Mouse (Mus musculus): ENCODE measurements around the gene Zfp960. TPM values are rescaled to one million over a fixed set of nuclear protein-coding genes. Genes with fewer than 3 reads are reported as not detected.
"Not testable (repeated sequence)": the region's sequence is repeated elsewhere in the genome, so short reads cannot be mapped to it uniquely, and the experiment has no call there.

Zfp960 gene
- polyA plus RNA-seq (2016; fragmentation: Nextera tagmentation; extraction: Ambion mirVana) = 6.4 and 7.3 TPM in 2 replicates

- Histone ChIP-seq H3K9ac (replicated peaks) (peak within 1 kb of the TSS; percentile 24; the same call in 1 of the 2 replicates), H3K4me2 (peak within 1 kb of the TSS; percentile 58), H3K4me3 (replicated peaks) (peak within 1 kb of the TSS; percentile 48)
- H3K9me3 ChIP-seq; H3K27me3 ChIP-seq; H3K36me3 ChIP-seq; H3K27ac ChIP-seq; H3K4me1 ChIP-seq (replicated peaks): not testable (repeated sequence)
- WGBS = under 1% methylated on average over 21 of the region's 21 CpGs
- ATAC-seq (ENCODE audit: insufficient number of reproducible peaks, insufficient read depth, low FRiP score, low TSS enrichment, low read depth) = peak; percentile 97
Observed at GRCm38 (mm10) chr17:17063628-17064494, at the start of gene Zfp960. Zfp960 (plus strand) TSS chr17:17064113.

DNA sequence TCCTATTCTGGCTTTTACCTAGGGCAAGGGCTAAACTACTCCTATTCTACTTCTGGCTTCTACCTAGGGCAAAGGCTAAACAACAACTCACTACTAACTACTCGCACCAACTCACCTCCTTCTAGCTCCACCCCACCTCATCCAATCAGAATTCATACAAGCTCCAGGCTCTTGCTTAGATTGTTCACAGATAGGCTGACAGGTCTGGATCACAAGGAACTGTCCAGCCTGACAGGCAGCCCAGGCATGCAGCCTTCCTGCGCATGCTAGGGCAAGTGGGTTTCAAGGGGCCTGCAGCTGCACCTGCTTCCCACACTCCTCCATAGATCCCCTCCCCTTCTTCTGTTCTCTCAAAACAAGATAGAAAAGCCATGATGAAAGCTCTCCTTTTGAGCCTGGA, 45.8 kb upstream of the Zfp960 start:
- peaks cover 31% of the 10 kb centered on the region for H3K9me3 ChIP-seq
- not testable (repeated sequence) for H3K4me3 ChIP-seq (replicated peaks); H3K36me3 ChIP-seq; H3K4me2 ChIP-seq; ATAC-seq (ENCODE audit: insufficient number of reproducible peaks, insufficient read depth, low FRiP score, low TSS enrichment, low read depth); H3K27me3 ChIP-seq; H3K9ac ChIP-seq (replicated peaks); H3K4me1 ChIP-seq (replicated peaks); H3K27ac ChIP-seq
- WGBS = 92% methylated on average over 2 of the region's 2 CpGs

- H3K27me3 ChIP-seq; H3K4me3 ChIP-seq (replicated peaks); H3K4me2 ChIP-seq; H3K9ac ChIP-seq (replicated peaks); H3K9me3 ChIP-seq; H3K27ac ChIP-seq; H3K4me1 ChIP-seq (replicated peaks); H3K36me3 ChIP-seq; ATAC-seq (ENCODE audit: insufficient number of reproducible peaks, insufficient read depth, low FRiP score, low TSS enrichment, low read depth): not testable (repeated sequence)
- 72% methylated on average over 1 of the region's 1 CpGs for WGBS
Observed at GRCm38 (mm10) chr17:17059566-17059965, 4.3 kb upstream of the Zfp960 start.

- no CpG with 5 or more reads among the region's 8 CpGs for WGBS
- H3K27ac ChIP-seq; H3K27me3 ChIP-seq; H3K4me1 ChIP-seq (replicated peaks); H3K36me3 ChIP-seq; H3K9ac ChIP-seq (replicated peaks); H3K4me2 ChIP-seq; H3K9me3 ChIP-seq; H3K4me3 ChIP-seq (replicated peaks): not testable (repeated sequence)
- ATAC-seq (ENCODE audit: insufficient number of reproducible peaks, insufficient read depth, low FRiP score, low TSS enrichment, low read depth) = peak; percentile 87
Observed at GRCm38 (mm10) chr17:17120830-17121502, 57.1 kb downstream of the Zfp960 start, which contains the start of gene Zfp97. Zfp97 (plus strand) TSS chr17:17121415.

Other genes with a start within 250 kb of the Zfp960 start
- 5.3 and 6.0 TPM in 2 replicates for gene Zfp97, start 57.3 kb downstream of the Zfp960 start, polyA plus RNA-seq (2016; fragmentation: Nextera tagmentation; extraction: Ambion mirVana)

Measured in limb, embryonic 12.5 days (tissue).